Mouse (Mus musculus): ENCODE results near the gene Gjc1.

Gene Gjc1

GRCm38 (mm10) chr11:102819021-102819782, at the start of gene Gjc1:
Gjc1 (minus strand) TSS chr11:102819700.
- peak; percentile 90 for DNase-seq

GRCm38 (mm10) chr11:102864272-102864671, 44.8 kb upstream of the Gjc1 start:
- peak; percentile 88 for DNase-seq

- DNase-seq, result no peak
Observed at GRCm38 (mm10) chr11:102859933-102860332, 40.4 kb upstream of the Gjc1 start.

- no peak for DNase-seq
Observed at GRCm38 (mm10) chr11:102858951-102859350, 39.5 kb upstream of the Gjc1 start.

- DNase-seq, result peak; percentile 56
Observed at GRCm38 (mm10) chr11:102855941-102856340, 36.4 kb upstream of the Gjc1 start.

GRCm38 (mm10) chr11:102853760-102854159, 34.3 kb upstream of the Gjc1 start:
- DNase-seq, result no peak

- DNase-seq, result peak; percentile 70
Observed at GRCm38 (mm10) chr11:102851883-102852282, 32.4 kb upstream of the Gjc1 start.

- DNase-seq, result no peak
Observed at GRCm38 (mm10) chr11:102845926-102846325, 26.4 kb upstream of the Gjc1 start.

- DNase-seq, result no peak
Observed at GRCm38 (mm10) chr11:102838616-102839150, 19.2 kb upstream of the Gjc1 start.

- DNase-seq, result no peak
Observed at GRCm38 (mm10) chr11:102838126-102838525, 18.6 kb upstream of the Gjc1 start.

- DNase-seq, result no peak
Observed at GRCm38 (mm10) chr11:102837385-102837784, 17.9 kb upstream of the Gjc1 start.

GRCm38 (mm10) chr11:102836146-102836545, 16.6 kb upstream of the Gjc1 start:
- no peak for DNase-seq

- DNase-seq, result no peak
Observed at GRCm38 (mm10) chr11:102835549-102835948, 16.0 kb upstream of the Gjc1 start, which contains the start of gene Higd1b. Higd1b (plus strand) TSS chr11:102835849.

GRCm38 (mm10) chr11:102834219-102834618, 14.7 kb upstream of the Gjc1 start:
- DNase-seq, result no peak

GRCm38 (mm10) chr11:102832700-102833297, 13.3 kb upstream of the Gjc1 start:
- no peak for DNase-seq

GRCm38 (mm10) chr11:102830276-102830675, 10.8 kb upstream of the Gjc1 start:
- DNase-seq, result no peak

GRCm38 (mm10) chr11:102827097-102827496, 7.6 kb upstream of the Gjc1 start:
- no peak for DNase-seq

- no peak for DNase-seq
Observed at GRCm38 (mm10) chr11:102826476-102826875, 7.0 kb upstream of the Gjc1 start.

- no peak for DNase-seq
Observed at GRCm38 (mm10) chr11:102821231-102821630, 1.7 kb upstream of the Gjc1 start.

- no peak for DNase-seq
Observed at GRCm38 (mm10) chr11:102820432-102820831, 932 bp upstream of the Gjc1 start.

GRCm38 (mm10) chr11:102819783-102820385, 384 bp upstream of the Gjc1 start:
- no peak for DNase-seq

- peak; percentile 78 for DNase-seq
Observed at GRCm38 (mm10) chr11:102818121-102819020, 1.1 kb downstream of the Gjc1 start.

- DNase-seq, result no peak
Observed at GRCm38 (mm10) chr11:102814881-102815280, 4.6 kb downstream of the Gjc1 start.

Data from embryo, embryonic 11 days (tissue).